Mouse (Mus musculus) spleen, postnatal 4 days (tissue): ENCODE data around the gene Ofcc1.

Experiments
- DNase-seq, 2 experiments: peaks; one replicate each; pipeline ENCODE4 v3.0.0; 2022; ENCODE audit warnings: low spot score in 2 of 2

Gene Ofcc1

DNA sequence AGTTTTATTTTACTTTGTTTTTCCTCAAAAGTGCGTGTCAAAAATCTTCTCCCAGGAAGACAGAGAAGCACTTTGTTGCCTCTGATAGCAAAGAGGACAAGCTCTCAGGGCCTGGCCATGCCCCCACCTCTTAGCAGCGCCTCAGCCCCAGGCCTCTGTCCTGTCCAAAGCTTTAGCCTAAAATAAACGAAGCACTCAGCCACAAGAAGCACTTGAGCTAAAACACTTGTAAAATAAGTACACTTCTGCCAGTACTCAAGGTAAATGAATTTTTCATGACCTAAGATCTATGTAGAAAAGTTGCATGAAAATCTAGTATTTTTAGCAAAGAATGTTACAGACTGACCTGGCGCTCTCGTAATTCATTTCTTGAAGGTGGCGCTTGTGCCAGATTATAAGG lies 117.4 kb downstream of the Ofcc1 start:
- no peak for DNase-seq

DNA sequence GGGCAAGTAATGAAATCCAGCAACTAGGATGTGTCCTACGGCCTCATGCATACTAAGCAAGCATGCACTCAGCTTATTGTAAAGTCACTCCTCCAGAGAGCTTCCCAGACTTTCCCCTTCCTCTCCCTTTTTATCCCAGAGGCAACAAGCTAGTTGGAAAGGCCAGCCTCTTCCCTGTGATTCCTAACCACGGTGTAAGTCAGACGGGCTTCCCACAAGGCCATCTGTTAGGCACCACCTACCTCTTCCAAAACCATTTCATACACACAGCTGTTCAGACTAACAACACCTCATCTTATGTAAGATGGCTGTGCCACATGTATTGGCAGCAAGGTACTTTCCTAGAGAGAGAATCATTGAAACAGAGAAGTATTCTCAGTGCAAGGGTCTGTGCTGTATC lies 124.9 kb downstream of the Ofcc1 start:
- no peak for DNase-seq

DNA sequence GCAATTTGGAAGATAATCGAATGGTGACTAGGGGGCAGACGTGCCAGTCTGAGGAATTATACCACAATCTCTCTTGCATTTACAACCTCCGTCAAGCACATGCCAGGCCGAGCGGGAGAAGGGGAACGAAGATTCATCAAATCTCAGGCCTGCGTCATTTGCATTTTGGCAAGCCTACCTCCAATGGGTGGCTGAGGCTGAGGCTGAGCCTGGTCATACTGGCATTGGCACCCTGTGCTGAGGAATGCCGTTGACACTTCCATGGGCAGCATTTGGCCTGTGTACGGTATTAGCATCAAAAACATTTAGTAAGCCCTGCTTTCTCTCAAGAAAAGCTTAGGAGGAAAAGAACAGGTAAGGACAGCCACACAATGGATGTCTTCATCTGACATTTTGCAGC lies 152.9 kb downstream of the Ofcc1 start:
- DNase-seq: no peak

GRCm38 (mm10) chr13:40181786-40182185 lies 179.5 kb downstream of the Ofcc1 start:
- no peak for DNase-seq

GRCm38 (mm10) chr13:40171775-40172174 lies 189.5 kb downstream of the Ofcc1 start:
- DNase-seq: no peak

DNA sequence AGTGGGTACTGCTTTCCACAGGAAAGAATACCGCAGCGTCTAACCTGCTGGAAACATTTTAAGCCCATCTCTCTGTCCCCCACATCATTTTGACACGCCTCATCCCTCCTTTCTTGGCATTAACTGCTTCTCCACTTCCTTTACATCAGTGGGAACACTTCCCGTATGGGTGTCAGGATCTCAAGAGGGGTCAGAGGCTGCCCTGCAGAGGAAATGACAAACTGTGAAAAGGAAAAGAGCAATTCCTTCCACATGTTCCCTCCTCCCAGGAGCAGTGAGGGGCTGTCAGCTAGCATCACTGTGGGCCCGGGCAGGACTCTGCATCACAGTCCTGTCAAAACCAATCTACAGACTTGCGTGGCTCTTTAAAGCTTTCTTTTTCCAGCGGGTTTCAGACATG lies 193.4 kb downstream of the Ofcc1 start:
- no peak for DNase-seq

DNA sequence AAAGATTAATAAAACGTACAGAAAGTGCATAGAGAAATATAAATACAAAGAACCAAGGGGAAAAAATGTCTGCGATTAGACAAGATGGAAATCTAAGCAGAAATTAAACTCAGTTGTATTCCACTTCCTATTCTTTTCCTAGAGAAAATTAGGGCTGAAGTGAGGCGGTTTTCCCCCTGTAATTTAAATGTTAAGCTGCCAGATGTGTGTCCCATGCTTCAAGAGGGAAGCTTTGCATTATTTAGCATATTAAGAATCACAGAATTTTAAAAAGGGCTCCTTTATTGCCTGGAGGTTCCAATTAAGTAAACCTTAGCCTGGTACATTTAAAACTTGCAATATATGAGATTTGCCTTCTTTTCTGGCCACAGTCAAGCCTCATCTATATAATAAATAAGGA lies 205.8 kb downstream of the Ofcc1 start:
- DNase-seq: no peak

GRCm38 (mm10) chr13:40139906-40140305 lies 221.3 kb downstream of the Ofcc1 start:
- no peak for DNase-seq

GRCm38 (mm10) chr13:40136096-40136495 lies 225.2 kb downstream of the Ofcc1 start:
- no peak for DNase-seq

GRCm38 (mm10) chr13:40135670-40136069 lies 225.6 kb downstream of the Ofcc1 start:
- no peak for DNase-seq

GRCm38 (mm10) chr13:40123868-40124267 lies 237.4 kb downstream of the Ofcc1 start:
- no peak for DNase-seq

DNA sequence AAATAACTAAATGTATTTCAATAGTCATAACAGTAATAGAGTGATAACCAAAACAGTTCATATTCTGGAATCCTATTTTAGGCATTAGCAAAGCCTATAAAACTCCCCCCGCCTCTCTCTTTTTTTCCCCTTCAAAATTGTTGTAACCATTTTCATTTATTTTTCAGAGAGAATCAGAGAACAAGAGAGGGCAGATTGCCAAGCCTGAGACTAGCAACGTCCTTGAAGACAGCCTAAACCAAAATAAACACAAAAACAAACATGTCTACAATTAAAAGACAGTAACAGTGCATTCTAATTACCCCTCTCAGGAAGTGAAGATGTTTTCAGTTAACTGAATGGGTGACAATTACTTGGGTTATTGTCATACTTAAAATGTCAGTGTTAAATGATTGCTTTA lies 248.9 kb downstream of the Ofcc1 start:
- DNase-seq: no peak

GRCm38 (mm10) chr13:40076236-40076635 lies 285.0 kb downstream of the Ofcc1 start:
- no peak for DNase-seq

- no peak for DNase-seq
Measured at GRCm38 (mm10) chr13:40074850-40075416, 286.3 kb downstream of the Ofcc1 start.

DNA sequence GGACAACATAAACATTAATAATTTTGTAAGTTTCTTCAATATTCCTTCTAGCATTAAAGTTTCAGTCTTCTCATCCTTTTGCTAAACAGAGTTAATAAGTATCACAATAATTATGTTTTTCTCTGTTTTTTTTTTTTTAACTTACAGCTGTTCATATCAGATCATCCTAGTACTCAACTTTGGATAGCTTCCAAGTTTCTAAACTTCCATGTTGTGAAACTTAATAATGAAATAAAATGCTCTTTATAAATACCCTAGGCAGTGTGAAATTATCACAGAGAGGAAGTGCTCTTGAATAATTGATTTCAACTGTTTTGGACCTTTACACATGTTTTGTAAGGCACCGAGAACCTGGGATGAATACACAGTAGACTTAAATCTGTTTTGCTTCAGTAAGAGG lies 291.2 kb downstream of the Ofcc1 start:
- DNase-seq: no peak

GRCm38 (mm10) chr13:40061281-40061680 lies 300.0 kb downstream of the Ofcc1 start:
- DNase-seq: no peak

- DNase-seq: no peak
Measured at GRCm38 (mm10) chr13:40037881-40038280, 323.4 kb downstream of the Ofcc1 start.

GRCm38 (mm10) chr13:40036981-40037765 lies 324.1 kb downstream of the Ofcc1 start:
- DNase-seq: no peak

- DNase-seq: no peak
Measured at GRCm38 (mm10) chr13:40029426-40029825, 331.8 kb downstream of the Ofcc1 start.

DNA sequence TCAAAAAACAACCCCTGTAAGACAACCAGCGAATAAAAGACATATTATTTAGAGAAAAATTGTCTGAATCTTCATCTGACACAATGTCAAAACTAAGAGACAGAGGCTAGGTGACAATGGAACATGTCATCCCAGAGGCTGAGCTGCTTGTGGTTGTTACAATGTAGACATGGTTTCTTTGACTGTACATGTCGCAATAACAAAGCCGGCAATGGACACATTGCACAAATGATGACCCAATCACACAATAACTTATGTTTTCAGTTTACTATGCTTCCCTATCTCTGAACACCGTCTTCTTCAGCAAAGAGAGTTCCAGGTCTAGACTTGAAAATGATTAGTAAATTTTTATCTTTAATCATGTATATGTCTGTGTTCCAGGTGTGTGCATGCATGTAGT lies 332.4 kb downstream of the Ofcc1 start:
- no peak for DNase-seq

- no peak for DNase-seq
Measured at GRCm38 (mm10) chr13:40025816-40026215, 335.4 kb downstream of the Ofcc1 start.

DNA sequence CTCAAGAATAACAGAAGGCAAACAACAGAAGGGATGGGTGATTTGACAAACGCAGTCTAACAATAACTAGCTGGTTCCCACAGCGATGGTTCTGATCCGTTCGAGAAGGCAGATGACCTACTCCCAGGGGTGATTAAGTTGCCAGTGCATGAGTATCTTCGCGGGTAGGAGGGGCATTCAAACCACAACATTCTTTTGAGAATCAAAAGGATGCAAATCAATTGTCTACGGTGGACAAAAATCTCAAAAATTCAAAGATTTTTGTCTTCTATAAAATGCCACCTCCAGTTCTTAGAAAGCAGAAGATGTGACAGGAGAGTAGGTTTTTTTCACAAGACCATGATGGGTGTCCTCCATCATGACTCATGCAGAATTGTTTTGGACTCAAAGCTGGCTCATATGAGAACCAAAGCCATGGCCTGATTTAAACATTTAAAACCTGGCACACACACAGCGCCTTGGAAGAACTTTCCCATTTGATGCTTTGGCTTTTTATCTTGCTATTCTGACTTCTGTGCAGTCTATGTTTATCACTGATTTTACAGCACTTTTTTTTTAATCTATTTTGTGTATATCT lies 338.0 kb downstream of the Ofcc1 start:
- no peak for DNase-seq

DNA sequence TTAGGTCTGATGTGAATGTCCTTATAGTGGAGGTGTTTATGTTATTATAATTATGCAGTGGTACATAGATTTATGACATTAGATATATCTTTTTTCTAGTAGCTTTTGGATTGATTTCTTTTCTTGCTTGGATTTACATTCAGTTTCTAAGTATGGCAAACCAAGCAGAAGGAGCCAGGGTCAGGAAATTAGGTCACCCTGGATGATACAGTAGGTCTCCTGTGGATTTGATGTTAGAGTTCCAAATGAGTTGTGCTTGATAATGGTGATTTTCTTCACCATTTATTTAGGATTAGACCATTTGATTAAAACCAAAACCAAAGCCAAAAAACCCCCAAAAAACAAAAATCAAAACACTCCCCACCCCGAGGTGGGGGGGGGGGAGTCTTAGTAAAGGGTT lies 338.6 kb downstream of the Ofcc1 start:
- no peak for DNase-seq
